Mouse (Mus musculus) brain, adult 2 months (tissue): ENCODE results near the gene Adam12.
"Not testable (repeated sequence)": the region's sequence is repeated elsewhere in the genome, so short reads cannot be mapped to it uniquely, and the experiment has no call there.

Source experiments
- DNase-seq: peaks from one replicate; pipeline ENCODE4 v3.0.0; 2011; ENCODE audit warnings: low read depth, low spot score

Gene Adam12

DNA sequence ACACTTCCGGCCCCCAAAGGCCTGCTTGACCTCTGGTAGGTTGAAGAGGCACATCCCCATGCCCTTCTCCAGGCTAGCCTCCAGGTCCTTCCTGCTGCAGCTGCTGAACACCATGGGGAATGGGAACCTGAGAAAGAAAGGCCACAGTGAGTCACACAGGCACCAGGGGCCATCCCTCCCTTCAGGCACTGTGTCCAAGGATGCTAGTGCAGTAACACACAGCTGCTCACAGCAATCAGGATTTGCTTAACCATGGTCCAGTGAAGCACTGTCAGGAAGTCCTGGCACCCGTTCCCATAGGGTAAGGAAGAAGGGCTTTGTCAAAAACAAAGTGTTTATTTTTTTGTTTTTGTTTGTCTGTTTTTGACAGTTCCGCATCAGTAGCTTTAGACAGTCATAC lies 294.5 kb downstream of the Adam12 start:
- DNase-seq, result no peak

DNA sequence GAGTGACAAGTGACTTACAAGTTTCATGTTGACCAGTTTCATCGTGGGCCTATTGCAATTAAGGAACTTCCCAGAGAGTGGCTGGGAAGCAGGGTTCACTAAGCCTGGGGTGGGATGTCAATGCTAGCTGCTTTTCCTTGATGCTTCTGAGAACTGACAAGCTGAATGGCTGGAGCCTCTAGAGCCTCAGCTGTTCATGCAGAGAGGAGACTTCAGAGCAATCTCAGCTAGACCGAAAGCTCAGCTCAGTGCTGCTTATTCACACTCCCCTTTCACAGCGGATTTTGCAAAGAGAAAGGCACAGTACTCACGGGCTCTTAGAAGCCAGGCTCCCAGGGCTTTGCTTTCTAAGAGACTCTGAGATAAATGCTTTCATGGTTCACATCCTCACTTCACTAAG lies 295.6 kb downstream of the Adam12 start:
- peak; percentile 43 for DNase-seq

DNA sequence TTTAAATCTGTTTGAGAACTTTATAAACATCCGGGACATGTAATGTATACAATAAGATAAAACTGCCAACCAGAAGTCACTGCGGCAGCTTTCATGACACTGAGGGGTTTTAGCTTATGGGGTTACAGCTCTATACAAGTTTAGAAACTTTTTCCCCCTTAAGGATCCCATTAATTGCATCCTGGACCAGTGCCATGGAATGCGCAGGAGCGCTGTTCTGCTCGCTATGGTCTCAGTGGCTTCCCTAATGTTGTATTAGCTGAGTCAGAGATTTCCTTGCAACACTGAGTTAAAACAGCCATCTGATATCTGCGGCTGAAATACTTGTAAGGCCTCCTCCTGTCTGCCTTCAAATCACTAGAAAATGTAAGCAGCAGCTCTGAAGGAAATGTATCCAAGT lies 298.6 kb downstream of the Adam12 start:
- DNase-seq, result no peak

DNA sequence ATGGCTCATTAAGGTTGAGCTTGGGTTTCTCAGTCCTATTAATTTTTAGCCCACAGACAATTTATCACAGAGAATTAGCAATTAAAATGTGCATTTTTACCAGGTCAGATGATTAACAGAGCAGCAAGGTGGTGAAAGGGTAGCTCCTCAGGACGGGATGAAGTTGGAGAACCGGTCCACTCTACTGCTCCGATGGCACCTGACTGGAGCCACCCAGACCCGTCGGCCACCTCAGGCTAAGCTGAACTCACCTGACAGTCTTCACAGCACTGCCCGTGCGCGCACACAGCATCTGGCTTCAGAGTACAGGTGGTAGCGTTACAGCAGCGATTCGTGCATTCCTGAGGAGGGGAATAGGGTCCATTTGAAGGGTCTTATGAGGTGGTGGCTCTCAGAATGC lies 300.5 kb downstream of the Adam12 start:
- no peak for DNase-seq

DNA sequence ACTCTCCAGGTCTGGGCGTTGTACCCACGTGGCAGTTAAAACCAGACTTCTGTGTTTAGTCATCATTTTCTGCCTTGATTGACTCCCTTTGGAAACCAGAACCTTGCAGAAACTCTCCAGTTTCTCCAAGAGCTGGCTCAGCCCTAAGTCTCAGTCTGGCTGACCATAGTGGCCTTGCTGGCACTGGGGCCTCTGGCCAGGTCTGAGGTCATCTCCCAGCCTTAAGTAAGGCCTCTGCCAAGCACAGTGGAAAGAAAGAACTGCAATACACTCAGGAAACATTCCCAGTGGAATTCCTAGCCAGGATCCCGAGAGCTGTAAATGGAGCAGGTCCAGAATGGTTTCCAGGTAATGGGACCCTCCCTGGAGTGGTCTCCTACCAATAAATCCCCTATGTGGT lies 303.0 kb downstream of the Adam12 start:
- no peak for DNase-seq

DNA sequence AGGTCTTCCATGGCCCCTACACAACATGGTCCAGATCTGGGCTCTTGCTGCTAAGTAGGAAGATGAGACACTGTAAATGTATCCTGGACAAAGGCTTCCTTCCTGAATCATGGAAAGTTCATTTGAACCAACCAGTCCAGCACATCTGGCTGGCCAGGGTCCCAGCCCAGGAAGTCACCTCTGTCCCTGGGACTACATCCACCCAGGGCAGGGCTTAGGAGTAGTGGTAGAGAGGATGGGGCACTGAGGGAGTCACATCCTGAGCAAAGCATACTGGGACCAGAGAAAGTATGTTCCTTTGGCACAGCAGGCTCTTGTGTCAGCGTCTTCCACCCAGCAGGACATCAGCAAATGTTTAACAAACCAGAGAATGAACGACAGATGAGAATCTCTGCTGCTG lies 306.2 kb downstream of the Adam12 start:
- DNase-seq, result no peak

DNA sequence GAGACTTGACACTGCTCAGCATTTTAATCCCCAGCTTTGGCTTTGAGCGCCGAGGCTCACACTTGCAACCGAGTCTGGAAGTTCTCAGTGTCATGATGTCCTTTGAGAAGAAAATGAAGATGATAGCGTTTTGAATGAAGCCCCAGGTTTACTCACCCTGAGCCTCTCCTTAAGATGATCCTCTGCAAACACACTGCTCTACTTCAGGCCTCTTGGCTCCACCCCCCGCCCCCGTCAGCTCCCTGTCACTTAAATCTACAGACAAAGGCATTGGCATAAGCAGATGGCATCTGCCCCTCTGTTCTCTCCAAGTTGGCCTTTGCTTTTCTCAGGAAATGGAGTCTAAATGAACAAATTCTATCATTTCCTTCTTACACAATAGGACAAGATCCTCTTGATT lies 308.0 kb downstream of the Adam12 start:
- DNase-seq, result peak; percentile 28

DNA sequence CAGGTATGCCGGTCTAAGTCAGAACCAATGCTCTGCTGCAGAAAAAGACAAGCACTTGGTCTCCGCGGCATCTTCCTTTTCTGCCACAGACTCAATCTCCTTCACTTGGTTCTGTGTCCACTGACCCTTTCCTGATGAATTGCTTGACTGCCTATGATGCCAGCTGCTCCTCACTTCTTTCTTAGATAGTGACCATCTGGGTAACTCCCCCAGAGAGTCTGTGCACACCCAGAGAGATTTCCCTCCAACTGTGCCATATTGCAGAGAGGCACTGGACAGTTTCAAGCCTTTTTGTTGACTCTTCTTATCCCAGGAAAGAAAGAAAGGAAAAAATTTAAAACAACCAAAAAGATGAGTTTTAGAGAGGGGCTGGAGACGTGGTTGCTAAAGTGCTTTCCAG lies 310.7 kb downstream of the Adam12 start:
- DNase-seq, result peak; percentile 60

DNA sequence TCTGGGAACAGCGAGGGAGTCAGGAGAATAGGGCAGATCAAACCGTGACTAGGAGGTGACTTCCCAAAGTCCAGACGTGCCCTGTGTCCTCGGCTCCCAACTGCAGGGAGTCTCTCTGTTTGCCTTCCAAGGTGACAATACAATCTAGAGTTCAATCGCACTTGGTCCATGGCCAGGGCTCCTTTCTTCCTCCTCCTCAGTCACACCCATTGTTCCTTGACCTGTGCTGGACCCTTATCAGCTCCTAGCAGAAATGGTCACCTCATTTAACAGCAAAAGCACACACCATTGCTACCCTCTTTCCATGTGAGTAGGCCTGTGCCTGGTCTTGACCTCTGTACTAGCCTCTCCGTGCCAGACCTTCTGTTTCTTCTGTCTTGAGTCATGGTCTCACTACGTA lies 311.2 kb downstream of the Adam12 start:
- no peak for DNase-seq

DNA sequence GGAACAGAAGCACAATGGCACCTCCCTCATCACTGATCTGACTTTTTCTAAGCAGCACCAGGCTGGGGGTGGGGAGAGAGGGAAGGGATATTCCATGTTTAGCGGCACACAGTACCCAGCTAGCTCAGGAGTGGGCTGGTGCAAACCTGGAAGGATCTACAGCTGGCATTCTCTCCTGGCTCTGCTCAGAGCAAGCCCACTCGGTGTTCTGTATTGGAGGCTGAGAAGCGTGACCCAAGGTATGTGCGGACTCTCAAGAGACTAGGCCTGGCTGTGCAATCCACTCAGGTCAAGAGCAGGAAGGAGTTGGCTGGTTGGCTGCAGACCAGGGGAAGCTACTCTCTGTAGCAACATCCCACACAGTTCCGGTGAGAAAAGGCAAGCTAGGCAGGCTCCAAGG lies 312.0 kb downstream of the Adam12 start:
- DNase-seq, result peak; percentile 88

DNA sequence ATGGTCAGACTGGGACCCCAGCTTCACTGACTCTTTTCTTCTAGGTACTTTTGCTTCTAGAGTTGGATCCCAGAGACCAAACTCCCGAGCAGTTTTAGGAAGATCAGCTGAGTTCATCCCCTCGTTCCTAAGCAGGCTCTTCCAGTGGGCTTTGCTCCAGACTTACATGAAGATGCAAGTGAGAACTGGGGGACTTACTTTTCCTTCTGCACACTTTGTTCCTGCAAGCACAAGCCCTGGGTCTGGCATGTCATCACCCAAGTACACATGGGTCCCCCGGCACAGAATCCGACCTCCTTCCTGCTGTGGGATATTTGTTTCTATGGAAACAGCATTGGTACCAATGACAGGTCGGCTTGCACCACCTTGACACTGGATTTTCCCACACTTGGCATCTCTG lies 312.6 kb downstream of the Adam12 start:
- no peak for DNase-seq

DNA sequence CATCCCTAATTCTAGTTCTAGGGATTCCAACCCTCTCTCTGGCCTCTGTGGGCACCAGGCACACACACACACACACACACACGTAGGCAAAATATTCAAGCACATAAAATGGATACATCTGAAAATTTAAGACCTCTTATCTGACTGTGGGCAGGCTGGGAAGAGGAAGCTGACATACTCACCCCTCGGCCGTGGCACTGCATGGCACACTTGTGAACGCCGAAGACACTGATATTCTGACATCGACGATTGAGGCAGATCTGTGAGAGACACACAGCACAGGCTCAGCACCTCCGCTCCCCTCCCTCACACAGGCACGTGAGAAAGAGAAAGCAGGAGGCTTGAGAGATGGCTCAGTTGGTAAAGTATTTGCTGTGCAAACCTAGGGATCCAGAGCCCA lies 315.7 kb downstream of the Adam12 start:
- no peak for DNase-seq

DNA sequence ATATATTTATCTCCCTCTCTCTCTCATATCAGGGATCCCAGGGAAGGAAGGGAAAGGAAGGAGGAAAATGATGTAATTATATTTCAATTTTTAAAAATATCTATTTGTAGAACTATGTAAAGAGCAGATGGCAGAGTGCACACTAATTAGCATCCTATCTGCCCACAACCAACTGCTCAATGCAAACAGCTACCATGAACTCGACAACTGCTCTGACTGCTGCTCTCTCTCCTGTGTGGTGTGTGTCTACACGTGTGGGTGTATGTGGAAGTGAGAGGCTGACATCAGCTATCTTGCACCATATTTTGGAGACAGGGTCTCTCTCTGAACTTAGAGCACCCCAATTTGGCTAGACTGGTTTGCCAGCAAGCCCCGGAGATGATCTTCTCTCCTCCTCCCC lies 320.1 kb downstream of the Adam12 start:
- DNase-seq, result peak; percentile 77

DNA sequence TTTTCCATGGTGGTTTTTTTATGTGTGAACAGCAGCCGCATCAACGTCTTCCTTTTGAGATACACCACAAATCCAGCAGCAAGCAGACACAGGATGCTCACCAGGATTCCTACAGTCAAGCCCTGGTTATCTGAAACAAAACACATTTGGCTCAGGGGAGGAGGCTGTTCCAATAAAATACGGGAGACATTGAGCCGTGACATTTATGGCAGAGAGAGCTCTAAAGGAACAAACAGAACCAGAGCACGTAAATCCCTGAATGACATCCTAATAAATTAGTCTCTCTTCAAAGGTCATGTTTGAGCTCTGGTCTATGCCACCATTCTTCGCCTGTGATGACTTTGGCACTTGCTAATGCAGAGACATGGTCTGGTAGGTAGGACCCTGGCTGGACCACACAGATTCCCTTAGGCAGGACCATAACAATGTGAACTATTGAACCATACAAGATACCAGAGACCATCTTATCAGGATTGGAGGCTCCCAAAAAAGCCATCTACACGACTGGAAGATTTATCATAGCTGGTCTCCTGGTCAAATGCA lies 322.0 kb downstream of the Adam12 start:
- DNase-seq, result no peak

DNA sequence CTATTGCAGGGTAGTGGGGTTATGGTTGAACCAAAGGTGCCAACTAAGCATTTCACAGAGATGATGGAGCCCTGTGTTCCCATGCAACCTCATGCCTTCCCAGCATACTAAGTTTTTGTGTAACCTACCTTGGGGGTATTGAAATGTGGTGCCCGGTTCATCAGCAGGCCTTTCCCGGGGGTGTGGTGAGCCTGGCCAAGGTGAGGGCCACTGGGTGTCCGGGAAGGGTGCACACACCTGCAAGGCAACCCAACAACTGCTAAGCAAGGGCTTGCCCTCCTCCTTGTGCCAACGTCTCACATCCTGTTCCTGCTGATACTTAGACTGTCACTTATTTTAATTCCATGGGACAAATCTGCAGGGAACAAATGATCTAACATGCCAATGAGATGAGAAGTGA lies 323.0 kb downstream of the Adam12 start:
- no peak for DNase-seq

DNA sequence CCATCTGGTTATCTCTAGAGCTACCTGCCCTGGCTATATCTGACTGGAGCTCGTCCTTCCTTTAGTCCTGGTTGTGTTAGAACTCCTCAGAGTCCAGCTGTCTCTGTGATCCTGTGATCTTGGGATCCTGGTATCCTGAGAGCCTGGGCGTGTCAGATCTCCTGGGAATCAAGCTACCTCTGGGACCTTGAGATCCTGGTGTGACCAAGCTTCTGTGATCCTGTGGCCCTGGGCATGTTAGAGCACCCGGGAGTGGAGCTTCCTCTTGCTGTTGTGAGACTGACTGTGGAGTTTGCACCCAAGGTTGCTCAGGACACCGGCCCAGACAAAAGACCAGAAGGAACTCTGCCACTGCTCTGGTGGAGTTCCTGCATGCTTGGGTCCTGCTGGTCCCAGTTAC lies 332.6 kb downstream of the Adam12 start:
- DNase-seq, result no peak

DNA sequence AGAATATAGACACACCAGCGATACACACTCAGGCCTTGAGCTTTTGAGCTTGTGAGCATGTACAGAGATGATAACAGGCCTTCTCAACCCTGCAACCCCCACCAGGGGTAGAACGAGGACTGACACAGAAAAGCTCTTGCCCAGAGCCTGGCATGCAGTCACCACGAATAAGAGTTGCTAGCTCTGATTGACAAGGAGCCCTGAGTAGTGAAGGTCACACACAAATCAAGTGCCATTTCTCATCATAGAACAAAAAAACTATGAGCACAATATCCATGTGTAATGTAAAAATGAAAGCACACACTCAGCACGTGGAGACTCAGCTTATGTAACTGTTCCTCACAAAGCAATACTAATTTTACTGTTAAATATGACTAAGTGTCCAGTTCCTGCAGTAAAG lies 340.1 kb downstream of the Adam12 start:
- DNase-seq, result peak; percentile 24

DNA sequence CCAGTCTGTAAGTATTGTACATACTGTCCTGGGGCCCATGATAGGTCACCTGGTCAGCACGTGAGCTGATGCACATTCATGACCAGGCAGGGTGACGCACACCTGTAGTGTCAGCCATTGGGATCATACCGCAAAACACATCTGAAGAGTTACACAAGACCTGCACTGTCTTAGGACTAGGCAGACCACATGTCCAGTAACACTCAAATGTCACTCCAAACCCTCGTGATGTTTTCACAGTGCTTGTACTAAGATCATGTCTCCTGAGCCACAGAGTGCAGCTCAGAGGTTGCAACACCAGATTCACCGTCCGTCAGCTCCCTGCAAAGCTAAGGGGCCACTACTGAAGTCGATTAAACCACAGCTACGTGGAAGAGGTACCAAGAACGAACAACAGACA lies 340.6 kb downstream of the Adam12 start:
- DNase-seq, result no peak

DNA sequence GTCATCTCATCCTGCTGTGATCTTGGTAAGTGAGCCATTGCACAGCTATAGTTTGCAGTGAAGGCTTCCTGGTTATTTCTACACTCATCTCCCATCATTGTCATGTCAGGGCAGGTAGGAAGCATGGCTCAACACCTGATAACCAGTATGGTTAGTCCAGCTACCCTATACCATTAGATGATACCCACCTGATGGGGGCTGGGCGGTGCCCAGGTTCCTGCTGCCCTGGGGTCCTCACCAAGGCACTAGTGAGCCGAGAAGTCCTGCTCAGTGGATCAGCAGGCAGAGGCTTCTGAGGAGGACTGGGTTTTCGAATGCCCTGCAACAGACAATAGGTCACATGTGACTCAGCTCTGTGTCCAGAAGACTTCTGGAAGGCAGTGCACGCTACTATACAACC lies 342.0 kb downstream of the Adam12 start:
- DNase-seq, result no peak

DNA sequence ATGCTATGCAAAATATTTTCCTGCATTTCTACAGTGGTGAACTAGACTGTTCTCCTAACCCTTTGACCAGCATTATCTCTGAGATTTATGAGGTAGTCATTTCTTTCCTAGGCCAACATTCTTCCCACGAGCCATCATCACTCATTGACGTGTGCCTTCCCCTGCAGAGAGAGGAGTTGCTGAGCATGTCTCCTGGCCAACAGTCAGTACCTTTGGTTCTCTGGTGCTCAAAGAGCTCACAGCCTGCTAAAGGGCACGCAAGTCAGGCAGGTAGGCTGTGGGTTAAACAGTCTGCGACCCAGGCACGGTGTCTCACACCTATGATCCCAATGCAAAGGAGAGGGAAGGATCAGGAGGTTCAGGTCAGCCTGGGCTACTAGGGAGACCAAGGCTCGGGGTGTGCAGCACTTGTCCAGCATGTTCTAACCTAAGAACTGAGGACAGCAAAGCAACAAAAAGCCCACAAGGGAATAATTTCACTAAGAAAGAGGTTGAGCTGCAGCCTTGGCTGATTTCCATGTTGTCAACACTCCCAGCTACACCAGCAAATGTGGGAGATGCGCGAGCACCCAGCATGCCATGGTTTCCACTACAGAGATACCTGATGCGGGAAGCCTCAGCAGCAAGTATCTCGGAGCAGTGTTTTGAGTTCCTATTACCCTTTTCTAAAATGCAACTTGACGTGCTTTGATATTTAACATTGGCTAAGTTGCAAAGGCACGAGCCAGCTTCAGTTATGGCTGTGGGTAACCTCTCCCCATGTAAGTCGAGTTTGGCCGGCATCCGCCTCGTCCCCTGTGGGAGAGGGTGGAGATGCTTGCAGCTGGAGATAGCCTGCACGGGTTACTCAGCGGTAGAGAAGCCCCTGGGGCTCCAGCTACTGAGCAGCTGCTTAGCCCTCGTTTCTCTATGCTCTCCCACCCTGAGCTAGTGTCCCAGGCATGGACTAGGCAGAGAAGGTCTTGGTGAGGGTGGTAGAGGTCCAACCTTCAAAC lies 342.7 kb downstream of the Adam12 start:
- DNase-seq, result peak; percentile 11

DNA sequence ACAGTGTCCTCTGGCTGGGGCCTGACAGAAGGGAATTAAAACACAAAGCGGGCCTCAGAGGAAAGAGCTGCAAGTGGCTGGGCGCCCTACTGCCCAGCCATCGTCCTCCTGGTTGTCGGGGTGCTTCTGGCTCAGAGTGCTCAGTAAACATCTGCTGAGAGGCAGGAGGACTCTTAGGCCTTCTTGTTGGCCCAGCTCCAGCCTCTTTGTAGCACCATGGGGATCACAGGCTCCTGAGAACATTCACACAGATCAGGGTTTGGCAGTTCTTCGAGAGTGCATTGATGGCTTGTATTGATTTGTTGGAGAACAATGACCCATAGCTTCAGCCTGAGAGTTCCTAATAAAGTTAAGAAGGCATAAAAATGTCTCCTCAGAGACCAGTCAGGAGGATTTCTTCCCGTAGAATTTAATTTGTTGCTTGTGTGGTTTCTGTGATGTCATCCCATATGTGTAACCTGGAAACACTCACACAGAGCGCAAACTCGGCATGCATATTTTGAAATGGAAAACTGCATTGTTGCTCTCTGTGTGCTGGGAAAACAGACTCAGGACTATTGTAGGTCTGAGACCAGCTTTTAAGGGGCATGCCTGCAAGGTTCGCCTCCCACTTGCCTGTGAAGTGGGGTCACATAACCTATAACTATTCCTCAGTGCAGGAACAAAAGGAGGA lies 347.1 kb downstream of the Adam12 start:
- DNase-seq, result not testable (repeated sequence)

DNA sequence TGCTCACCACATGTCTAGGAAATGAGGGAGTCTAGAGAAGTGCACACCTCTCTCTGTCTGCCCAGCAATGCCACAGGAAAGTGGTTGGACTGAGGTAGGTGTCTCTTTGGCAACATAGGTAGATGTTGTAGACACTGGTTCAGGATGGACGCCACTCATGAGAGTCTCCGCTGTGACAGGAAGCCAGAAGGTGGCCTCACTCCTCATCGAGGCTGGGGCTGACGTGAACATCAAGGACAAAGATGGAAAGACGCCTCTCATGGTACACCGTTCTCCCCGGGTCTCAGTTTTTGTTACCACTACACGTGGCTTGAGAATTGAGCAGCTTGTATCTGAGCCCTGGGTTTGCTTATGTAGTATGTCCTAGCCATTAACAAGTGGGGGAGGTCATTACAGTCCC lies 352.2 kb downstream of the Adam12 start:
- DNase-seq, result no peak
